Mouse (Mus musculus): ENCODE data around the gene Anapc2. TPM values are rescaled to one million over a fixed set of nuclear protein-coding genes. Genes with fewer than 3 reads are reported as not detected.

Gene Anapc2
- polyA plus RNA-seq, 1 experiment from 2014 or later: 152 TPM

GRCm38 (mm10) chr2:25263623-25264285 lies 8.5 kb upstream of the Anapc2 start:
- Histone ChIP-seq H3K4me2 (replicated peaks) (peak overlapping the region; percentile 99), H3K36me3 (0 out of 2 replicates have a peak, but pooled peaks cover 4% of the 10 kb centered on the region), H3K9me3 (replicated peaks) (no peaks in the 10 kb centered on the region), H3K9ac (peak overlapping the region; percentile 73), H3K4me1 (peaks cover 52% of the 10 kb centered on the region), H3K27me3 (peaks cover 23% of the 10 kb centered on the region), H3K27ac (no peak overlapping the region), H3K4me3 (peak overlapping the region; percentile 62)
- WGBS: 20% methylated on average over 12 of the region's 12 CpGs
- no peak for ATAC-seq (ENCODE audit: low FRiP score)

GRCm38 (mm10) chr2:25264286-25264660 lies 8.0 kb upstream of the Anapc2 start:
- peak overlapping the region; percentile 13; the same call in 1 of the 2 replicates for H3K9ac ChIP-seq
- peak overlapping the region; percentile 62 for H3K4me3 ChIP-seq

GRCm38 (mm10) chr2:25264851-25265250 lies 7.4 kb upstream of the Anapc2 start:
- 74% methylated on average over 3 of the region's 3 CpGs for WGBS
- H3K4me2 ChIP-seq (replicated peaks): peak overlapping the region; percentile 99

More at GRCm38 (mm10) chr2:25264286-25264660, 8.0 kb upstream of the Anapc2 start:
- Histone ChIP-seq H3K9me3 (replicated peaks) (no peaks in the 10 kb centered on the region), H3K27me3 (peaks cover 23% of the 10 kb centered on the region), H3K4me1 (peaks cover 52% of the 10 kb centered on the region), H3K27ac (no peak overlapping the region), H3K36me3 (peaks cover 9% of the 10 kb centered on the region), H3K4me2 (replicated peaks) (peak overlapping the region; percentile 99)
- 83% methylated on average over 5 of the region's 5 CpGs for WGBS
- no peak for ATAC-seq (ENCODE audit: low FRiP score)

GRCm38 (mm10) chr2:25265897-25266656 lies 6.2 kb upstream of the Anapc2 start:
- ATAC-seq (ENCODE audit: low FRiP score): no peak
- no peak overlapping the region for H3K4me3 ChIP-seq
- H3K27ac ChIP-seq: 0 out of 2 replicates have a peak overlapping the region, but pooled peaks have one; percentile 8
- H3K4me2 ChIP-seq (replicated peaks): peak overlapping the region; percentile 99
- no peaks in the 10 kb centered on the region for H3K9me3 ChIP-seq (replicated peaks)
- H3K27me3 ChIP-seq: peaks cover 23% of the 10 kb centered on the region
- 61% methylated on average over 6 of the region's 6 CpGs for WGBS
- peaks cover 19% of the 10 kb centered on the region for H3K36me3 ChIP-seq
- peaks cover 58% of the 10 kb centered on the region for H3K4me1 ChIP-seq
- peak overlapping the region; percentile 13 for H3K9ac ChIP-seq

More at GRCm38 (mm10) chr2:25264851-25265250, 7.4 kb upstream of the Anapc2 start:
- no peaks in the 10 kb centered on the region for H3K9me3 ChIP-seq (replicated peaks)
- no peak overlapping the region for H3K27ac ChIP-seq
- peaks cover 23% of the 10 kb centered on the region for H3K27me3 ChIP-seq
- peaks cover 15% of the 10 kb centered on the region for H3K36me3 ChIP-seq
- 0 out of 2 replicates have a peak overlapping the region, but pooled peaks have one; percentile 13 for H3K9ac ChIP-seq
- H3K4me3 ChIP-seq: 0 out of 2 replicates have a peak overlapping the region, but pooled peaks have one; percentile 1
- no peak for ATAC-seq (ENCODE audit: low FRiP score)
- H3K4me1 ChIP-seq: peaks cover 52% of the 10 kb centered on the region

- Histone ChIP-seq H3K4me1 (peaks cover 65% of the 10 kb centered on the region), H3K36me3 (peaks cover 19% of the 10 kb centered on the region), H3K27me3 (peaks cover 23% of the 10 kb centered on the region), H3K9me3 (replicated peaks) (no peaks in the 10 kb centered on the region), H3K27ac (peak overlapping the region; percentile 8; the same call in 1 of the 2 replicates), H3K4me2 (replicated peaks) (peak overlapping the region; percentile 99), H3K9ac (peak overlapping the region; percentile 13), H3K4me3 (no peak overlapping the region; the same call in 1 of the 2 replicates)
- ATAC-seq (ENCODE audit: low FRiP score): no peak
- 46% methylated on average over 2 of the region's 2 CpGs for WGBS
Observed at GRCm38 (mm10) chr2:25266720-25267119, 5.6 kb upstream of the Anapc2 start.

- Histone ChIP-seq H3K27me3 (peaks cover 23% of the 10 kb centered on the region), H3K4me1 (peaks cover 62% of the 10 kb centered on the region), H3K4me2 (replicated peaks) (peak overlapping the region; percentile 99), H3K9me3 (replicated peaks) (no peaks in the 10 kb centered on the region), H3K9ac (no peak overlapping the region), H3K4me3 (no peak overlapping the region; the same call in 1 of the 2 replicates), H3K27ac (no peak overlapping the region; the same call in 1 of the 2 replicates), H3K36me3 (peaks cover 19% of the 10 kb centered on the region)
- no peak for ATAC-seq (ENCODE audit: low FRiP score)
Observed at GRCm38 (mm10) chr2:25267241-25267640, 5.0 kb upstream of the Anapc2 start.

GRCm38 (mm10) chr2:25267746-25268309 lies 4.5 kb upstream of the Anapc2 start:
- Histone ChIP-seq H3K27ac (no peak overlapping the region), H3K27me3 (peaks cover 23% of the 10 kb centered on the region), H3K4me1 (peaks cover 62% of the 10 kb centered on the region), H3K9me3 (replicated peaks) (no peaks in the 10 kb centered on the region), H3K4me2 (replicated peaks) (0 out of 2 replicates have a peak overlapping the region, but pooled peaks have one; percentile 11), H3K9ac (no peak overlapping the region), H3K4me3 (no peak overlapping the region), H3K36me3 (peaks cover 19% of the 10 kb centered on the region)
- 73% methylated on average over 4 of the region's 4 CpGs for WGBS
- ATAC-seq (ENCODE audit: low FRiP score): no peak

GRCm38 (mm10) chr2:25272515-25272914 lies 237 bp downstream of the Anapc2 start:
- ATAC-seq (ENCODE audit: low FRiP score): peak; percentile 72
- H3K4me3 ChIP-seq: peak overlapping the region; percentile 90
- H3K4me1 ChIP-seq: peaks cover 32% of the 10 kb centered on the region
- whole genome bisulfite sequencing: 2% methylated on average over 29 of the region's 29 CpGs
- H3K36me3 ChIP-seq: peaks cover 54% of the 10 kb centered on the region
- H3K27ac ChIP-seq: no peak overlapping the region
- peak overlapping the region; percentile 86 for H3K4me2 ChIP-seq (replicated peaks)
- H3K9ac ChIP-seq: peak overlapping the region; percentile 93
- H3K27me3 ChIP-seq: no peaks in the 10 kb centered on the region
- no peaks in the 10 kb centered on the region for H3K9me3 ChIP-seq (replicated peaks)

GRCm38 (mm10) chr2:25273010-25273409 lies 732 bp downstream of the Anapc2 start:
- H3K4me1 ChIP-seq: peaks cover 27% of the 10 kb centered on the region
- H3K4me3 ChIP-seq: peak overlapping the region; percentile 90
- H3K9me3 ChIP-seq (replicated peaks): no peaks in the 10 kb centered on the region
- WGBS: 34% methylated on average over 16 of the region's 16 CpGs
- H3K27me3 ChIP-seq: no peaks in the 10 kb centered on the region
- ATAC-seq (ENCODE audit: low FRiP score): no peak; the same call in 1 of the 2 replicates
- peak overlapping the region; percentile 86 for H3K4me2 ChIP-seq (replicated peaks)
- peak overlapping the region; percentile 93 for H3K9ac ChIP-seq
- peaks cover 59% of the 10 kb centered on the region for H3K36me3 ChIP-seq
- H3K27ac ChIP-seq: no peak overlapping the region

- H3K36me3 ChIP-seq: peaks cover 92% of the 10 kb centered on the region
Observed at GRCm38 (mm10) chr2:25278928-25279882, 6.9 kb downstream of the Anapc2 start.

GRCm38 (mm10) chr2:25285551-25285950 lies 13.3 kb downstream of the Anapc2 start:
- Histone ChIP-seq H3K4me1 (peaks cover 5% of the 10 kb centered on the region), H3K27ac (no peak overlapping the region), H3K4me2 (replicated peaks) (no peak overlapping the region), H3K9me3 (replicated peaks) (no peaks in the 10 kb centered on the region), H3K27me3 (peaks cover 37% of the 10 kb centered on the region), H3K36me3 (peaks cover 54% of the 10 kb centered on the region), H3K9ac (no peak overlapping the region), H3K4me3 (no peak overlapping the region)
- WGBS: 91% methylated on average over 2 of the region's 2 CpGs
- no peak for ATAC-seq (ENCODE audit: low FRiP score)

More at GRCm38 (mm10) chr2:25278928-25279882, 6.9 kb downstream of the Anapc2 start:
- Histone ChIP-seq H3K9ac (no peak overlapping the region), H3K9me3 (replicated peaks) (no peaks in the 10 kb centered on the region), H3K4me1 (0 out of 2 replicates have a peak, but pooled peaks cover 3% of the 10 kb centered on the region), H3K4me2 (replicated peaks) (no peak overlapping the region), H3K27ac (no peak overlapping the region), H3K4me3 (no peak overlapping the region), H3K27me3 (no peaks in the 10 kb centered on the region)
- no peak for ATAC-seq (ENCODE audit: low FRiP score)
- WGBS: 60% methylated on average over 13 of the region's 13 CpGs
